Mouse (Mus musculus) hindbrain, embryonic 12.5 days (tissue): ENCODE data around the gene Ascc2. TPM values are rescaled to one million over a fixed set of nuclear protein-coding genes. Genes with fewer than 3 reads are reported as not detected.

Source experiments
- ATAC-seq: fragments of 200-750 bp; cut with Nextera tagmentation; 2 replicates; pipeline ENCODE4 v1.8.0; 2017; ENCODE audit warnings: moderate TSS enrichment; ENCODE audit not compliant: low FRiP score
- H3K27ac ChIP-seq: fragments of 300-500 bp; sonication (generic); 2 replicates; pipeline ENCODE4 v1.5.1; 2016; ENCODE audit warnings: mild to moderate bottlenecking
- H3K27me3 ChIP-seq: fragments of 300-500 bp; sonication (generic); 2 replicates; pipeline ENCODE4 v1.6.1; 2016; ENCODE audit warnings: mild to moderate bottlenecking
- H3K36me3 ChIP-seq: fragments of 300-500 bp; sonication (generic); 2 replicates; pipeline ENCODE4 v1.6.1; 2016; ENCODE audit warnings: mild to moderate bottlenecking
- H3K4me1 ChIP-seq: fragments of 300-500 bp; sonication (generic); 2 replicates; pipeline ENCODE4 v1.6.1; 2016
- H3K4me2 ChIP-seq: fragments of 300-500 bp; sonication (generic); replicated peaks from 2 replicates; pipeline ENCODE4 v1.6.1; 2016; ENCODE audit warnings: mild to moderate bottlenecking
- H3K4me3 ChIP-seq: fragments of 300-500 bp; sonication (generic); 2 replicates; pipeline ENCODE4 v1.5.1; 2016; ENCODE audit warnings: mild to moderate bottlenecking
- H3K9ac ChIP-seq: fragments of 300-500 bp; sonication (generic); 2 replicates; pipeline ENCODE4 v1.6.1; 2016; ENCODE audit warnings: mild to moderate bottlenecking, moderate library complexity
- H3K9me3 ChIP-seq: fragments of 300-500 bp; sonication (generic); replicated peaks from 2 replicates; pipeline ENCODE4 v1.6.1; 2016; ENCODE audit warnings: mild to moderate bottlenecking
- WGBS: fragments of 180-500 bp; shearing (Covaris S2); methylation state at CpG from one replicate; pipeline ENCODE4 v1.1.7; 2016; 5-methylcytosine and 5-hydroxymethylcytosine counted together
- polyA plus RNA-seq: library from polyadenylated mRNA; unstranded; fragments of >200 nt; fragmentation: Nextera tagmentation; extraction: Ambion mirVana; gene quantifications from 2 replicates; pipeline ENCODE4 v1.2.1, GENCODE M21; 2016

Ascc2 gene
- polyA plus RNA-seq, result 30.4 and 35.5 TPM in 2 replicates

GRCm38 (mm10) chr11:4637534-4638234 lies at the start of gene Ascc2:
Ascc2 (plus strand) TSS chr11:4637747.
- Histone ChIP-seq H3K27me3 (no peaks in the 10 kb centered on the region), H3K27ac (peak within 1 kb of the TSS; percentile 46; the same call in 1 of the 2 replicates), H3K4me3 (peak within 1 kb of the TSS; percentile 86), H3K4me1 (peaks cover 13% of the 10 kb centered on the region), H3K4me2 (peak within 1 kb of the TSS; percentile 86), H3K9me3 (no peaks in the 10 kb centered on the region), H3K9ac (peak within 1 kb of the TSS; percentile 79), H3K36me3 (peaks cover 14% of the 10 kb centered on the region)
- under 1% methylated on average over 35 of the region's 35 CpGs for WGBS
- ATAC-seq, result peak; percentile 86

GRCm38 (mm10) chr11:4591811-4592210 lies 45.7 kb upstream of the Ascc2 start:
- Histone ChIP-seq H3K9me3 (no peaks in the 10 kb centered on the region), H3K4me3 (no peak overlapping the region), H3K36me3 (no peaks in the 10 kb centered on the region), H3K27ac (no peak overlapping the region), H3K4me1 (peaks cover 15% of the 10 kb centered on the region), H3K27me3 (no peaks in the 10 kb centered on the region), H3K4me2 (no peak overlapping the region), H3K9ac (no peak overlapping the region)
- ATAC-seq, result no peak
- WGBS, result 90% methylated on average over 4 of the region's 4 CpGs

GRCm38 (mm10) chr11:4593491-4593848 lies 44.1 kb upstream of the Ascc2 start:
- 33% methylated on average over 5 of the region's 5 CpGs for WGBS
- ATAC-seq, result no peak
- no peaks in the 10 kb centered on the region for H3K36me3 ChIP-seq
- H3K27ac ChIP-seq, result no peak overlapping the region
- H3K27me3 ChIP-seq, result no peaks in the 10 kb centered on the region
- peak overlapping the region; percentile 79 for H3K4me3 ChIP-seq
- H3K9ac ChIP-seq, result peak overlapping the region; percentile 97; the same call in 1 of the 2 replicates
- no peaks in the 10 kb centered on the region for H3K9me3 ChIP-seq
- H3K4me2 ChIP-seq, result peak overlapping the region; percentile 61
- peaks cover 15% of the 10 kb centered on the region for H3K4me1 ChIP-seq

GRCm38 (mm10) chr11:4593849-4594607 lies 43.5 kb upstream of the Ascc2 start:
- Histone ChIP-seq H3K4me3 (peak overlapping the region; percentile 79), H3K4me1 (peaks cover 15% of the 10 kb centered on the region), H3K4me2 (peak overlapping the region; percentile 61), H3K27ac (peak overlapping the region; percentile 94), H3K36me3 (no peaks in the 10 kb centered on the region), H3K9me3 (no peaks in the 10 kb centered on the region), H3K27me3 (no peaks in the 10 kb centered on the region), H3K9ac (peak overlapping the region; percentile 97)
- peak; percentile 93 for ATAC-seq
- under 1% methylated on average over 41 of the region's 45 CpGs for WGBS

- WGBS, result 8% methylated on average over 37 of the region's 53 CpGs
- Histone ChIP-seq H3K27ac (peak within 1 kb of the TSS; percentile 94), H3K4me2 (peak within 1 kb of the TSS; percentile 61), H3K9me3 (no peaks in the 10 kb centered on the region), H3K27me3 (no peaks in the 10 kb centered on the region), H3K4me3 (peak within 1 kb of the TSS; percentile 79), H3K36me3 (no peaks in the 10 kb centered on the region), H3K4me1 (peaks cover 15% of the 10 kb centered on the region), H3K9ac (peak within 1 kb of the TSS; percentile 97)
- peak; percentile 94 for ATAC-seq
Measured at GRCm38 (mm10) chr11:4594608-4595500, 42.7 kb upstream of the Ascc2 start, which contains the start of gene Mtmr3. Mtmr3 (minus strand) TSS chr11:4594863.

- Histone ChIP-seq H3K36me3 (no peaks in the 10 kb centered on the region), H3K4me1 (peaks cover 14% of the 10 kb centered on the region), H3K4me3 (no peak overlapping the region), H3K4me2 (no peak overlapping the region), H3K9me3 (no peaks in the 10 kb centered on the region), H3K27ac (no peak overlapping the region), H3K9ac (no peak overlapping the region), H3K27me3 (no peaks in the 10 kb centered on the region)
- 90% methylated on average over 2 of the region's 2 CpGs for WGBS
- no peak for ATAC-seq
Measured at GRCm38 (mm10) chr11:4598411-4598810, 39.1 kb upstream of the Ascc2 start.

GRCm38 (mm10) chr11:4599916-4600315 lies 37.6 kb upstream of the Ascc2 start:
- no peak overlapping the region for H3K4me3 ChIP-seq
- WGBS, result 96% methylated on average over 3 of the region's 3 CpGs
- H3K9ac ChIP-seq, result no peak overlapping the region
- no peaks in the 10 kb centered on the region for H3K9me3 ChIP-seq
- H3K4me2 ChIP-seq, result no peak overlapping the region
- H3K27me3 ChIP-seq, result no peaks in the 10 kb centered on the region
- ATAC-seq, result no peak
- H3K4me1 ChIP-seq, result peaks cover 12% of the 10 kb centered on the region
- H3K27ac ChIP-seq, result no peak overlapping the region
- no peaks in the 10 kb centered on the region for H3K36me3 ChIP-seq

- Histone ChIP-seq H3K27me3 (no peaks in the 10 kb centered on the region), H3K36me3 (no peaks in the 10 kb centered on the region), H3K4me2 (no peak overlapping the region), H3K4me1 (peaks cover 12% of the 10 kb centered on the region), H3K27ac (no peak overlapping the region), H3K9me3 (no peaks in the 10 kb centered on the region), H3K4me3 (no peak overlapping the region), H3K9ac (no peak overlapping the region)
- no peak for ATAC-seq
- 88% methylated on average over 5 of the region's 5 CpGs for WGBS
Measured at GRCm38 (mm10) chr11:4601890-4602289, 35.7 kb upstream of the Ascc2 start.

GRCm38 (mm10) chr11:4602691-4603441 lies 34.7 kb upstream of the Ascc2 start:
- ATAC-seq, result peak; percentile 50; the same call in 1 of the 2 replicates
- H3K4me1 ChIP-seq, result peaks cover 12% of the 10 kb centered on the region
- H3K4me3 ChIP-seq, result no peak overlapping the region
- no peak overlapping the region for H3K27ac ChIP-seq
- H3K4me2 ChIP-seq, result no peak overlapping the region
- H3K36me3 ChIP-seq, result no peaks in the 10 kb centered on the region
- 38% methylated on average over 12 of the region's 12 CpGs for WGBS
- no peak overlapping the region for H3K9ac ChIP-seq
- no peaks in the 10 kb centered on the region for H3K9me3 ChIP-seq
- H3K27me3 ChIP-seq, result no peaks in the 10 kb centered on the region

- Histone ChIP-seq H3K4me1 (peaks cover 12% of the 10 kb centered on the region), H3K36me3 (no peaks in the 10 kb centered on the region), H3K27me3 (no peaks in the 10 kb centered on the region), H3K9ac (no peak overlapping the region), H3K4me3 (no peak overlapping the region), H3K9me3 (no peaks in the 10 kb centered on the region), H3K27ac (no peak overlapping the region), H3K4me2 (no peak overlapping the region)
- whole genome bisulfite sequencing, result 53% methylated on average over 6 of the region's 6 CpGs
- ATAC-seq, result no peak
Measured at GRCm38 (mm10) chr11:4604441-4604840, 33.1 kb upstream of the Ascc2 start.

- peaks cover 12% of the 10 kb centered on the region for H3K4me1 ChIP-seq
- 50% methylated on average over 7 of the region's 7 CpGs for WGBS
- no peak overlapping the region for H3K9ac ChIP-seq
- H3K4me2 ChIP-seq, result no peak overlapping the region
- H3K4me3 ChIP-seq, result no peak overlapping the region
- no peaks in the 10 kb centered on the region for H3K36me3 ChIP-seq
- no peaks in the 10 kb centered on the region for H3K27me3 ChIP-seq
- no peak overlapping the region for H3K27ac ChIP-seq
- ATAC-seq, result no peak
- H3K9me3 ChIP-seq, result no peaks in the 10 kb centered on the region
Measured at GRCm38 (mm10) chr11:4605414-4605813, 32.1 kb upstream of the Ascc2 start.
